Mouse (Mus musculus) heart, embryonic 10.5 days (tissue): ENCODE measurements at regions not wholly inside any gene's neighbourhood (a gene's known extent, or its start where the extent isn't known, plus 50 kb on each side); places are given as distances from the start of the nearest gene placed in this dataset.

Source experiments
- DNase-seq: peaks from one replicate; pipeline ENCODE4 v3.0.0-alpha.2; 2017; ENCODE audit warnings: low spot score
- H3K27ac ChIP-seq: fragments of 300-500 bp; sonication (generic); 2 replicates; pipeline ENCODE4 v1.5.1; 2016; ENCODE audit warnings: mild to moderate bottlenecking
- H3K27me3 ChIP-seq: fragments of 300-500 bp; sonication (generic); 2 replicates; pipeline ENCODE4 v1.6.1; 2016; ENCODE audit warnings: mild to moderate bottlenecking; ENCODE audit not compliant: poor library complexity, insufficient read depth, severe bottlenecking
- H3K36me3 ChIP-seq: fragments of 300-500 bp; sonication (generic); 2 replicates; pipeline ENCODE4 v1.6.1; 2016; ENCODE audit warnings: mild to moderate bottlenecking, moderate library complexity
- H3K4me1 ChIP-seq: fragments of 300-500 bp; sonication (generic); 2 replicates; pipeline ENCODE4 v1.6.1; 2016; ENCODE audit warnings: mild to moderate bottlenecking
- H3K4me3 ChIP-seq: fragments of 300-500 bp; sonication (generic); 2 replicates; pipeline ENCODE4 v1.5.1; 2016; ENCODE audit warnings: mild to moderate bottlenecking, moderate library complexity
- H3K9me3 ChIP-seq: fragments of 300-500 bp; sonication (generic); 2 replicates; pipeline ENCODE4 v1.6.1; 2016; ENCODE audit warnings: mild to moderate bottlenecking, moderate library complexity
- WGBS: fragments of 180-500 bp; shearing (Covaris S2); methylation state at CpG from one replicate; pipeline ENCODE4 v1.1.7; 2016; 5-methylcytosine and 5-hydroxymethylcytosine counted together

DNA sequence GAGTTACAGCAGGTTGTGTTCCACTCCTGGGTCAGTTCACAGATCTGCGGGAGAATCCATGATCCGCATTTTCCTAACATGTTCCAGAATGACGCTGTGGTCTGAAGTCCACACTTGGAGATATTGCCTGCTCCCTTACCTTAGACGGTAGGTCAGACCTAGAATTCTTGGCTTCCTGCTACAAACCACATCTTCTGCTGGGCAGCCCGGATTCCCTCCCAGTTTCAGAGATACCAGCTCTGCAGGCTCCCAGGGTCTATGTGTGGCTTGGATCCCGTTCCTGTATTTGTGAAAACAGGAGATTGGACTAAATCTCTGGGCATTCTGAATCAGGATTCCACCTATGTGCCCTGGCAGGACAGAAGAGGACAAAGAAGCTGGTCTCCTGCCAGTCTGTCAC lies 140.8 kb downstream of the Slc38a4 start:
- DNase-seq = peak; percentile 61
- H3K9me3 ChIP-seq = no peaks in the 10 kb centered on the region
- H3K27me3 ChIP-seq = no peaks in the 10 kb centered on the region
- 0 out of 2 replicates have a peak, but pooled peaks cover 11% of the 10 kb centered on the region for H3K4me1 ChIP-seq
- no peak overlapping the region for H3K27ac ChIP-seq
- no peaks in the 10 kb centered on the region for H3K36me3 ChIP-seq
- WGBS = 87% methylated on average over 6 of the region's 6 CpGs
- no peak overlapping the region for H3K4me3 ChIP-seq

GRCm38 (mm10) chr15:96905520-96905919 lies 150.2 kb downstream of the Slc38a4 start:
- WGBS = 94% methylated on average over 4 of the region's 4 CpGs

DNA sequence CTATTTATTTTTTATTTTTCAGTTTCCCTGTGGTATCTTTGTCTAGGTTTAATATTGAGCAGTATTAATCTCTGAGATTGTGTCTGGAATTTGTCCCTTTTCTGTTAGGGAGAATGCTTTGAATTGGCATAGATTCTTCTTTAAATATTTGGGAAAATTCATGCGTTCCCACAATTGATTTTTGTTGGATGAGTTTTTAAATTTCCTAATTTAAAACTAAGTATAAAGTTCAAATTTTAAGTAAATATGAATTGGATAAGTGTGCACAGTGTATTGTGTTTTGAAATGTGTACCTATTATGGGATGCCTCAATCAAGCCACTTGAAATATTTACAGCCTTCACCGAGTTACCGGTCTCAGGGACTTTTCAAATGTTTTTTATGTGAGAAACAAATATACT lies 152.3 kb downstream of the Slc38a4 start:
- 94% methylated on average over 3 of the region's 3 CpGs for WGBS
- Histone ChIP-seq H3K36me3 (no peaks in the 10 kb centered on the region), H3K9me3 (no peaks in the 10 kb centered on the region), H3K27ac (no peak overlapping the region), H3K4me1 (no peaks in the 10 kb centered on the region), H3K27me3 (no peaks in the 10 kb centered on the region), H3K4me3 (no peak overlapping the region)
- DNase-seq = no peak

More at GRCm38 (mm10) chr15:96905520-96905919, 150.2 kb downstream of the Slc38a4 start:
- peak; percentile 54 for DNase-seq
- Histone ChIP-seq H3K36me3 (no peaks in the 10 kb centered on the region), H3K4me1 (no peaks in the 10 kb centered on the region), H3K9me3 (no peaks in the 10 kb centered on the region), H3K27me3 (no peaks in the 10 kb centered on the region), H3K27ac (no peak overlapping the region), H3K4me3 (no peak overlapping the region)

- Histone ChIP-seq H3K27ac (no peak overlapping the region), H3K4me3 (no peak overlapping the region), H3K9me3 (no peaks in the 10 kb centered on the region), H3K27me3 (no peaks in the 10 kb centered on the region), H3K4me1 (no peaks in the 10 kb centered on the region), H3K36me3 (no peaks in the 10 kb centered on the region)
- WGBS = 83% methylated on average over 8 of the region's 8 CpGs
- DNase-seq = peak; percentile 42
Measured at GRCm38 (mm10) chr15:96902781-96903180, 153.0 kb downstream of the Slc38a4 start.

GRCm38 (mm10) chr15:96901616-96902015 lies 154.1 kb downstream of the Slc38a4 start:
- H3K36me3 ChIP-seq = no peaks in the 10 kb centered on the region

GRCm38 (mm10) chr15:96898285-96898684 lies 157.5 kb downstream of the Slc38a4 start:
- no peak overlapping the region for H3K4me3 ChIP-seq
- 88% methylated on average over 3 of the region's 3 CpGs for WGBS
- no peaks in the 10 kb centered on the region for H3K4me1 ChIP-seq
- H3K36me3 ChIP-seq = no peaks in the 10 kb centered on the region
- H3K27ac ChIP-seq = no peak overlapping the region
- H3K27me3 ChIP-seq = no peaks in the 10 kb centered on the region
- DNase-seq = no peak
- no peaks in the 10 kb centered on the region for H3K9me3 ChIP-seq

More at GRCm38 (mm10) chr15:96901616-96902015, 154.1 kb downstream of the Slc38a4 start:
- peak; percentile 17 for DNase-seq
- no peaks in the 10 kb centered on the region for H3K9me3 ChIP-seq
- no peak overlapping the region for H3K4me3 ChIP-seq
- H3K27ac ChIP-seq = no peak overlapping the region
- no peaks in the 10 kb centered on the region for H3K27me3 ChIP-seq
- WGBS = 91% methylated on average over 9 of the region's 9 CpGs
- no peaks in the 10 kb centered on the region for H3K4me1 ChIP-seq

GRCm38 (mm10) chr15:96884901-96885300 lies 170.9 kb downstream of the Slc38a4 start:
- Histone ChIP-seq H3K27me3 (no peaks in the 10 kb centered on the region), H3K27ac (no peak overlapping the region), H3K36me3 (no peaks in the 10 kb centered on the region), H3K9me3 (no peaks in the 10 kb centered on the region), H3K4me3 (no peak overlapping the region), H3K4me1 (no peaks in the 10 kb centered on the region)
- DNase-seq = no peak
- WGBS = 76% methylated on average over 10 of the region's 10 CpGs

DNA sequence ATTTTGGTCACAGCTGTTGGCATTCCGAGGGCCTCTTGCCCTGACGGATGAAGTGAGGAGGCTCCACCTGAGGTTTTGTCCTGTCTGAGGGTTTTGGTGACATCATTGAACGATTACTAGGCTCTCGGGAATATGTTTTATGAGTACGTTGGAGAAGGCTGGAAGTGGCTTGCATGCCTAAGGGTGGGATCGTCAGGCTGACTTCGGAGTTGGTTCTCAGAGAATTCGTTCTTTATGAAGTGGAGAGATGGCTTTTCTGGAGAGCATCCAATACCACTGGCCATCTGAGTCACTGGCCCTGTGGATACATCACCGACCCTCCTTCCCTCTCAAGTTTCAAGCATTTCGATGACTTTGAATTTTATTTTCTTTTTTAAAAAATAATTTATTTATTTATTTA lies 172.0 kb downstream of the Slc38a4 start:
- no peak overlapping the region for H3K27ac ChIP-seq
- H3K4me3 ChIP-seq = no peak overlapping the region
- DNase-seq = no peak
- H3K36me3 ChIP-seq = no peaks in the 10 kb centered on the region
- H3K27me3 ChIP-seq = no peaks in the 10 kb centered on the region
- H3K4me1 ChIP-seq = no peaks in the 10 kb centered on the region
- no peaks in the 10 kb centered on the region for H3K9me3 ChIP-seq
- 86% methylated on average over 10 of the region's 10 CpGs for WGBS

DNA sequence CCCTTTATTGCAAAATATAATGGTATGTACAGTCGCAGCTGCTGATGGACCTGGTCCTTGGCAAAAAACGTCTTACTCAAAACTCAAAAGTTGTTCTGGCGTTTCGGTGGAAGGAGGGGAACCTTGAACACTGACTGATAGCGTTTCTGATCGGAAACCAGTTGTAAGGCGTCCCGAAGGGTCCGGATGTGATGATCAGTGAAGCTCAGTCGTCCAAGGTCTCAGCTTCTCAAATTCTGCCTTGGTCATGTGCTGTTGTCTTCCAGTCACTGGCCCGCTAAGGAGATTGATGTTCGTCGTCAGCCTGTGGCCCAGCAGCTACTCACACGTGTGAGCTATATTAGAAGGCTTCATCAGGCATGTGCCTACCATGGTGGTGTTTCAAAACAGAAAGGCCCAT lies 173.5 kb downstream of the Slc38a4 start:
- no peaks in the 10 kb centered on the region for H3K36me3 ChIP-seq
- H3K4me1 ChIP-seq = no peaks in the 10 kb centered on the region
- DNase-seq = no peak
- 89% methylated on average over 14 of the region's 14 CpGs for WGBS
- no peak overlapping the region for H3K27ac ChIP-seq
- no peaks in the 10 kb centered on the region for H3K9me3 ChIP-seq
- H3K4me3 ChIP-seq = no peak overlapping the region
- H3K27me3 ChIP-seq = no peaks in the 10 kb centered on the region

GRCm38 (mm10) chr15:96881519-96882170 lies 174.1 kb downstream of the Slc38a4 start:
- 81% methylated on average over 9 of the region's 9 CpGs for WGBS
- Histone ChIP-seq H3K27me3 (no peaks in the 10 kb centered on the region), H3K36me3 (no peaks in the 10 kb centered on the region), H3K4me1 (no peaks in the 10 kb centered on the region), H3K4me3 (no peak overlapping the region), H3K9me3 (no peaks in the 10 kb centered on the region), H3K27ac (no peak overlapping the region)
- no peak for DNase-seq

- WGBS = 84% methylated on average over 11 of the region's 11 CpGs
- Histone ChIP-seq H3K36me3 (no peaks in the 10 kb centered on the region), H3K27ac (no peak overlapping the region), H3K27me3 (no peaks in the 10 kb centered on the region), H3K4me1 (no peaks in the 10 kb centered on the region), H3K4me3 (no peak overlapping the region), H3K9me3 (no peaks in the 10 kb centered on the region)
- DNase-seq = no peak
Measured at GRCm38 (mm10) chr15:96880066-96880465, 175.7 kb downstream of the Slc38a4 start.

- no peak for DNase-seq
- no peak overlapping the region for H3K27ac ChIP-seq
- H3K27me3 ChIP-seq = no peaks in the 10 kb centered on the region
- no peaks in the 10 kb centered on the region for H3K36me3 ChIP-seq
- H3K9me3 ChIP-seq = no peaks in the 10 kb centered on the region
- no peaks in the 10 kb centered on the region for H3K4me1 ChIP-seq
- WGBS = 75% methylated on average over 4 of the region's 4 CpGs
- H3K4me3 ChIP-seq = no peak overlapping the region
Measured at GRCm38 (mm10) chr15:96878796-96879195, 177.0 kb downstream of the Slc38a4 start.

- H3K9me3 ChIP-seq = no peaks in the 10 kb centered on the region
- 90% methylated on average over 8 of the region's 8 CpGs for WGBS
- no peak for DNase-seq
Measured at GRCm38 (mm10) chr15:96877931-96878330, 177.8 kb downstream of the Slc38a4 start.

DNA sequence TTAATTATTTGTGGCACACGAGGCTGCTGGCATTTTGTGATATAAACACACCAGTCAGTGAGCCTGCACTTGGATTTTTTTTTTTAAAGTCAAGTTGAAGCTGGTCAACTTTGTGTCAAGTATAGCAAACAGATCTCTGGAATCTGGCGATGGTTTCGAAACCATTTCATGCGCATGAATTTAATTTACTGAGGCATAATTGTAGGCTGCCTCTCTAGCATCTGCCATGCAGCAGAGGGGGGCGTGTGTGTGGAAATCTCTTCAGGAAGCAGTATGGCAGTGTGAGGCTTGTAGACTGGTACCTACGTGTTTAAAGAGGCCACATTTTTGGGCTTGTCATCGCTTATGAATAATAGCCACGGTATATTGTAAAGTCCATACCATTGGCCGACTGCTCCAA lies 177.7 kb upstream of the Slc38a2 start:
- DNase-seq = no peak
- 86% methylated on average over 9 of the region's 9 CpGs for WGBS

More at GRCm38 (mm10) chr15:96877931-96878330, 177.8 kb downstream of the Slc38a4 start:
- Histone ChIP-seq H3K4me3 (no peak overlapping the region), H3K27me3 (no peaks in the 10 kb centered on the region), H3K4me1 (no peaks in the 10 kb centered on the region), H3K27ac (no peak overlapping the region), H3K36me3 (no peaks in the 10 kb centered on the region)

More for the DNA sequence above, 177.7 kb upstream of the Slc38a2 start:
- Histone ChIP-seq H3K9me3 (no peaks in the 10 kb centered on the region), H3K4me1 (no peaks in the 10 kb centered on the region), H3K27me3 (no peaks in the 10 kb centered on the region), H3K36me3 (no peaks in the 10 kb centered on the region), H3K27ac (no peak overlapping the region), H3K4me3 (no peak overlapping the region)
